Mouse (Mus musculus) lung, adult 2 months (tissue): ENCODE results near the gene Flnb. TPM values are rescaled to one million over a fixed set of nuclear protein-coding genes. Genes with fewer than 3 reads are reported as not detected.

Source experiments
- DNase-seq: peaks from one replicate; pipeline ENCODE4 v3.0.0; 2022
- H3K4me1 ChIP-seq: fragments of 200-500 bp; 2 replicates; pipeline ENCODE4 v1.6.1; 2011; ENCODE audit warnings: low read length; ENCODE audit not compliant: control insufficient read depth, insufficient read depth
- H3K4me3 ChIP-seq: fragments of 200-500 bp; replicated peaks from 2 replicates; pipeline ENCODE3; 2011; ENCODE audit warnings: low read depth, mild to moderate bottlenecking, control low read depth, low read length; ENCODE audit errors: extremely low read depth
- CTCF ChIP-seq: fragments of 200-500 bp; IDR thresholded peaks from 2 replicates; pipeline ENCODE4 v1.5.1; 2011; ENCODE audit warnings: mild to moderate bottlenecking, low read length, control low read depth; ENCODE audit not compliant: insufficient read depth
- POLR2A ChIP-seq: fragments of 200-500 bp; IDR thresholded peaks from 2 replicates; pipeline ENCODE4 v1.6.1; 2011; ENCODE audit warnings: low read depth, mild to moderate bottlenecking, control low read depth, low read length, borderline replicate concordance; ENCODE audit errors: extremely low read depth
- WGBS: fragments of 180-500 bp; shearing (Covaris S2); methylation state at CpG from one replicate; pipeline ENCODE4 v1.1.7; 2018; 5-methylcytosine and 5-hydroxymethylcytosine counted together
- polyA plus RNA-seq: library from polyadenylated mRNA; depleted of rRNA; stranded (reverse); fragments of >200 nt; gene quantifications from 2 replicates; pipeline ENCODE4 v1.2.3, GENCODE M21; 2012

Gene Flnb
- polyA plus RNA-seq, 1 experiment: 26.4 TPM

DNA sequence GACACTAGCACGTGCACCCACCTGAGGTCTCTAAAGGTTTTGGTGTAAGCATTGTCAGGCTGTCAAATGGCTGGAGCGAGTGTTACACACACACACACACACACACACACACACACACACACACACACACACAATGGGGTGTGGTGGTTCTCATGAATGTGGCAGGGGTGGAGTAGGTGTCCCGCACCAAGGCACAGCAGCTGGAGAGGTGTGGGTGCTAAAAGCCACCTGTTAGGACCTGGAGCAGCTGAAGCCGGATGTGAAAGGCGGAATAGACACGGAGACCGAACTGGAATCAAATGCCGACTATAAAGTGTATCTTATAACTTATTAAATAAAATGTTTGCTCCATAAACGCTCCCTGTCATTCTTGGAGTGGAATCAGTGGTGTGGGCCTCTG lies 133.5 kb downstream of the Flnb start:
- H3K4me3 ChIP-seq: no peak overlapping the region
- H3K4me1 ChIP-seq: peaks cover 11% of the 10 kb centered on the region
- WGBS: 84% methylated on average over 9 of the region's 9 CpGs
- no peak for DNase-seq
- no peak for TF ChIP-seq CTCF
- no peak for TF ChIP-seq POLR2A

- no peak for TF ChIP-seq CTCF
- TF ChIP-seq POLR2A: no peak
- H3K4me1 ChIP-seq: peaks cover 11% of the 10 kb centered on the region
- WGBS: 28% methylated on average over 12 of the region's 12 CpGs
- peak; percentile 57 for DNase-seq
- H3K4me3 ChIP-seq: no peak overlapping the region
These were observed 135.0 kb downstream of the Flnb start for GRCm38 (mm10) chr14:7952610-7953254.

GRCm38 (mm10) chr14:7954071-7954471 lies 136.3 kb downstream of the Flnb start:
- peaks cover 11% of the 10 kb centered on the region for H3K4me1 ChIP-seq
- WGBS: 29% methylated on average over 6 of the region's 6 CpGs
- H3K4me3 ChIP-seq: no peak overlapping the region
- no peak for TF ChIP-seq POLR2A
- no peak for TF ChIP-seq CTCF
- DNase-seq: no peak

DNA sequence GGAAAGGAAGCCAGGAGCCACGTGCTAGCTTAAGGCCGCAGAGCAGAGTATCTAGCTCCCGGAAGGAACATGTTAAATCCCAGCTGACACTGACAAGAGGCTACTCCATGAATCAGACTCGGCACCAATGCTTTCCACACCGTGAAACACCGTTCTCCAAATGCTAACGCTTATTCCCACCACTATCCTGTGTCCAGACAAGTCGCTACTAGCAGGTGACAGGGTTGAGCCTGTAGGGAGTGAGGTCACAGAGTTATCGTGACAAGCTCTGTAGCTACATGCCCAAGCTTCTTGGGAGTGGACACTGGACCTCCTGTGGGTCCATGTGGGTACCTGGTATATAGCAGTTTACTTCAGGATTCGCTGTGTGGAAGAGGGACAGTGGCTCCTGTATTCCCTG lies 138.7 kb downstream of the Flnb start:
- TF ChIP-seq CTCF: no peak
- TF ChIP-seq POLR2A: no peak
- no peak for DNase-seq
- Histone ChIP-seq H3K4me1 (peaks cover 11% of the 10 kb centered on the region), H3K4me3 (no peak overlapping the region)
- 77% methylated on average over 10 of the region's 10 CpGs for WGBS

DNA sequence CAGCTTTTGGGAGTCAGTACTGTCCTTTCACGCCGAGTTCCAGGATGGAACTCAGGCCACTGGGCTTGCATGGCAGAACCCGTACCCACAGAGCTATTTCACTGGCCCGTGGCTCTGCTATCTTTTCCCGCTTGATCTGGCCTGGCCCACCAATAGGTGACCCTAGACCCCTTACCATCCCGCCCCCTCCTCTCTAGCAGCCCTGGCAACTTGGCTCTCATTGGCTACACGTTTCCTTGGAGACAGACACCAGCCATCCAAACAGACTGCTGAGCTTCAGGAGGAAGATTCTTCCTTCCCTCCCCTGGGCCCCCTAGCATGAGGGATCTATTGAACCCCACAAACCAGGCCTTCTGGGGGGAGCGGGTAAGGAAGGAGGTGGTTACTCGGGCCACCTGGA lies 139.3 kb downstream of the Flnb start, which contains the start of gene Gm45521:
Gene Gm45521, plus strand, starts transcription at position 240 of the 400 bp plus-strand sequence.
- 82% methylated on average over 9 of the region's 9 CpGs for WGBS
- DNase-seq: no peak

DNA sequence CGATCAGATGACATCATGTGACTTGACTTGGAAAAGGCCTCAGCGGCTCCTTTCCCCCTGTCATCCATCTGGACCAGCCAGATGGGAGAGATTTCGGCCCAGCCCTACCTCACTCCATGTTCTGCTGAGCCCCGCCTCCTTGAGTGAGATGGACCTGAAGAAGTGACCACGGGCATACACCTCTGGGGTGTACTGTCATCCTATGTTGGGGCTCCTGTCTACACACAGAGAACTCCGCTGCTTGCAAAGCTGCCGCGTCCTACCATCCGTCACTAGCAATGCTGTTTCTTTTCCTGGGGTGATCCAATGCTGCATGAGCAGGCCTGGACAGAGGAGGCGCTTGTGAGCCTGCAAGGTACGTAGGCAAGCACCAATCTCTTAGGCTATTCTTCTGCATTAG lies 142.9 kb downstream of the Flnb start:
- no peaks in the 10 kb centered on the region for H3K4me1 ChIP-seq
- TF ChIP-seq CTCF (peak; percentile 50; the same call in 1 of the 2 replicates), POLR2A (no peak)
- WGBS: 65% methylated on average over 11 of the region's 11 CpGs
- no peak overlapping the region for H3K4me3 ChIP-seq
- no peak for DNase-seq

More for the DNA sequence above, 139.3 kb downstream of the Flnb start, which contains the start of gene Gm45521:
- Histone ChIP-seq H3K4me3 (no peak within 1 kb of the TSS), H3K4me1 (peaks cover 11% of the 10 kb centered on the region)
- TF ChIP-seq CTCF (no peak), POLR2A (no peak)

DNA sequence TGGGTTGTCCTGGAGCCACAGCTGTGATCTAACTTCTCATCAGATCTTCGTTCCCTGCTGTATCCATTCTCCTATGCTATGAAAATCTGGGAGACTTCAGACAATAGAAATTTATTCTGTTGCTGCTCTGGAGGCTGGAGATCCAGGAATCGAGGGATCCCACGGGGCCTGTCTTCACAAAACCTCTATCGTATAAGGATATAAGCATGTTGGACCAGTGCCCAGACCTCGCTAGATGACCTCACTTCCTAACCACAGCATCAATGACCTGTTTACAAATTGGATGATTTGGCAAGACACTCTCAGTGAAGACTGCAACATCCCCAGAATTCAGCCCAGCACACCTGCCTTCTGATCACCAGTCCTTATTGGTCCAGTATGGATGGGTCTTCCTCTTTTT lies 144.0 kb downstream of the Flnb start:
- H3K4me3 ChIP-seq: no peak overlapping the region
- DNase-seq: no peak
- H3K4me1 ChIP-seq: no peaks in the 10 kb centered on the region
- no peak for TF ChIP-seq POLR2A
- TF ChIP-seq CTCF: no peak
- 32% methylated on average over 5 of the region's 5 CpGs for WGBS

DNA sequence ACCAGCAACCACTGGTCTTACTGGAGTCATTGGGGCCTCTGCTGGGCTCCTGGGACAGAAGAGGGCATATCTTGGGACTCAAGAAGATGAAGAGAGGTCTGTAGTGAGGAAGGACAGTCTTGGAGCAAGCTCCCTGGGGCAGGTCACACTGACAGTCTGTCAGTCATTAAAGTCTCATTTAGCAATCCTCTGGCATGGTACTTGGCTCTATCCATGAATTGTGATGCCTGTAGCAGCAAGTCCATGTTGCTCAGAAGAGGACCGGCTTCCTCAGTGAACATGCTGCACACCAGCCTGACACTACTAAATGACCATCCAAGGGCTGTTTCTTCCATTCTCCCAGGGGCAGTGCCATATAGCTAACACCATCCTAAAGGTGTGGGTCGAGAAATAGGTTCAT lies 144.9 kb downstream of the Flnb start:
- no peak for TF ChIP-seq CTCF
- TF ChIP-seq POLR2A: no peak
- Histone ChIP-seq H3K4me3 (no peak overlapping the region), H3K4me1 (no peaks in the 10 kb centered on the region)
- DNase-seq: no peak
- 86% methylated on average over 2 of the region's 2 CpGs for WGBS

DNA sequence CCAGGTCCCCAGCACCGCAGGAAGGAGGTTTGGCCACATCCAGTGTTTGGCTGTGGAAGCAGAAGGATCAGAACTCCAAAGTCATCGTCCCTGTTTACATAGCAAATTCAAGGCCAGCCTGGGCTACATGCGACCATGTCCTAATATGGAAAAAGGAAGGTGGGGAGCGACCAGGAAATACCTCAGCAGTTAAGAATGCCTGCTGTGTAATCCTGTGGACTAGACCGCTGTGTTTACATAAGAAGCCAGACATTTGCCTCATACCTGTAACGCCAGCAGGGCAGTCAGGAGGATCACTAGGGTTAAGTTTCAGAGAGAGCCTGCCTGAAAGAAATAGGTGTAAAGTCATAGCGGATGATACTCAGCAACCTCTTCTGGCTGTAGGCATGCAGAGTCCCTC lies 145.4 kb downstream of the Flnb start:
- TF ChIP-seq CTCF (no peak), POLR2A (no peak)
- H3K4me1 ChIP-seq: no peaks in the 10 kb centered on the region
- H3K4me3 ChIP-seq: no peak overlapping the region
- DNase-seq: no peak
- 48% methylated on average over 7 of the region's 7 CpGs for WGBS

- TF ChIP-seq CTCF (peak; percentile 75), POLR2A (no peak)
- Histone ChIP-seq H3K4me1 (no peaks in the 10 kb centered on the region), H3K4me3 (no peak overlapping the region)
- 54% methylated on average over 11 of the region's 11 CpGs for WGBS
- DNase-seq: peak; percentile 51
These were observed 146.6 kb downstream of the Flnb start for GRCm38 (mm10) chr14:7964219-7964889.
